Mouse (Mus musculus) testis, adult 2 months (tissue): Measurements from ENCODE around the gene Olfr394. TPM values are rescaled to one million over a fixed set of nuclear protein-coding genes. Genes with fewer than 3 reads are reported as not detected.
"Not testable (repeated sequence)": the region's sequence is repeated elsewhere in the genome, so short reads cannot be mapped to it uniquely, and the experiment has no call there.

ENCODE experiments used
- H3K27ac ChIP-seq: fragments of 200-500 bp; 2 replicates; pipeline ENCODE4 v1.5.1; 2012; ENCODE audit warnings: low read depth, low read length; ENCODE audit not compliant: control insufficient read depth, insufficient read depth
- H3K27me3 ChIP-seq: fragments of 200-500 bp; 2 replicates; pipeline ENCODE4 v1.6.1; 2012; ENCODE audit warnings: mild to moderate bottlenecking, low read length, moderate library complexity; ENCODE audit not compliant: control insufficient read depth, insufficient read depth
- H3K36me3 ChIP-seq: fragments of 200-500 bp; 2 replicates; pipeline ENCODE4 v1.6.1; 2012; ENCODE audit warnings: mild to moderate bottlenecking, low read length; ENCODE audit not compliant: control insufficient read depth, insufficient read depth
- H3K4me1 ChIP-seq: fragments of 200-500 bp; 2 replicates; pipeline ENCODE4 v1.6.1; 2012; ENCODE audit warnings: low read length; ENCODE audit not compliant: control insufficient read depth, insufficient read depth
- H3K4me3 ChIP-seq: fragments of 200-500 bp; 2 replicates; pipeline ENCODE4 v1.5.1; 2012; ENCODE audit warnings: low read depth, mild to moderate bottlenecking, low read length, moderate library complexity, mixed read lengths; ENCODE audit not compliant: control insufficient read depth
- CTCF ChIP-seq: fragments of 200-500 bp; IDR thresholded peaks from 2 replicates; pipeline ENCODE4 v1.5.1; 2012; ENCODE audit warnings: low read depth, mild to moderate bottlenecking, inconsistent platforms, low read length, moderate library complexity; ENCODE audit not compliant: control insufficient read depth, insufficient read depth, insufficient replicate concordance
- POLR2A ChIP-seq: fragments of 200-500 bp; IDR thresholded peaks from 2 replicates; pipeline ENCODE4 v1.6.1; 2012; ENCODE audit warnings: low read depth, mild to moderate bottlenecking, inconsistent platforms, low read length, moderate library complexity; ENCODE audit not compliant: control insufficient read depth
- polyA plus RNA-seq: library from polyadenylated mRNA; depleted of rRNA; stranded (reverse); fragments of >200 nt; gene quantifications from 2 replicates; pipeline ENCODE4 v1.2.3, GENCODE M21; 2012; rRNA removed

Gene Olfr394
- polyA plus RNA-seq = not detected in 2 replicates

- Histone ChIP-seq H3K36me3 (no peaks in the 10 kb centered on the region), H3K27ac (no peak within 1 kb of the TSS), H3K4me1 (no peaks in the 10 kb centered on the region), H3K4me3 (no peak within 1 kb of the TSS), H3K27me3 (no peaks in the 10 kb centered on the region)
- TF ChIP-seq POLR2A (no peak), CTCF (no peak)
Observed at GRCm38 (mm10) chr11:73890671-73891070, at the start of gene Olfr394. Gene Olfr394 (minus strand): TSS chr11:73890771.

GRCm38 (mm10) chr11:73936377-73936776 is 45.8 kb upstream of the Olfr394 start, which contains the start of gene Olfr23:
Gene Olfr23 (plus strand): TSS chr11:73936677.
- TF ChIP-seq POLR2A (no peak), CTCF (no peak)
- no peaks in the 10 kb centered on the region for H3K27me3 ChIP-seq
- H3K4me3 ChIP-seq = no peak within 1 kb of the TSS

DNA sequence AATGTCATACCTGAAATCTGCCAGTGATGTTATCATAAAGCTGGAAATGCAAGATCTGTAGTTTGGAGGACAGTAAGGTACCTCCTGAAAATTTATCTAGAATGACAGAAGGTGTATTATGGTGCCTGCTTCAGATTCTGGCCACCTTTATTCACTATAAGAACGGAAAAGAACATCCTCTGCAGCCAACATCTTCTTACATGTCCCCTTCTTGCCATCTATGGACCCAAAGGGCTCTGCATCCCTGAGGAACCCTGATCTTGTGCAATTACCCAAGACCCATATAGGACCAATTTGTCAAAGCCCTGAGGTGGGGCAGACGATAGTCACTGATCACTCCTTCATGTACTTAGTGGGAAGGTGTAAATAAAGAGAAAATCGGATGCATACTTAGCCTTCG is 18.6 kb upstream of the Olfr394 start, which contains the start of gene Olfr395:
TSS of gene Olfr395 (minus strand) at position 101 of the 400 bp plus-strand sequence.
- not testable (repeated sequence) for H3K4me1 ChIP-seq, H3K4me3 ChIP-seq, H3K27ac ChIP-seq, H3K36me3 ChIP-seq, H3K27me3 ChIP-seq

More at GRCm38 (mm10) chr11:73936377-73936776, 45.8 kb upstream of the Olfr394 start, which contains the start of gene Olfr23:
- Histone ChIP-seq H3K27ac (no peak within 1 kb of the TSS), H3K36me3 (no peaks in the 10 kb centered on the region), H3K4me1 (no peaks in the 10 kb centered on the region)

DNA sequence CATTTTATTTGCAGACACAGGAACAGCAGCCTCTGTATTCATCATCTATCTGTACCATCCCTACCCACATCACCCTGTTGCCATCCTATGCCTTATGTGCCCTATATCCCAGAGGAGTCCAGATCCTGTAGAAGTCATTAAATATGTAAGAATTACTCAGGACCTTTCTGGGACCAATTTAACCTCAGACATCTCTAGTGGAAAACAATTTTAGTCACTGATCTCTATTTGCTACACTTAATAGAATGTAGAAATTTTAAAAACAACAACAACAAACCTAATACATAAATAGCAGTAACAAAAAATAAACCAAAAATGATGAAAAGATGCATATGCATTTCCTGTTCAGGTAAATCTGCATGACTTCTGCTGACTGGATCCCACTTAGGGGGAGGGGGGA is 39.2 kb downstream of the Olfr394 start, which contains the start of gene Olfr393:
TSS of gene Olfr393 (minus strand) at position 101 of the 400 bp plus-strand sequence.
- no peaks in the 10 kb centered on the region for H3K27me3 ChIP-seq
- TF ChIP-seq POLR2A (no peak), CTCF (no peak)
- no peak within 1 kb of the TSS for H3K27ac ChIP-seq
- H3K4me3 ChIP-seq = no peak within 1 kb of the TSS
- no peaks in the 10 kb centered on the region for H3K36me3 ChIP-seq
- no peaks in the 10 kb centered on the region for H3K4me1 ChIP-seq

Other genes starting within 250 kb of the Olfr394 start
- 1.7 and 2.2 TPM in 2 replicates for gene Zfp735, start 202.0 kb downstream of the Olfr394 start, polyA plus RNA-seq
- gene Olfr389, start 110.1 kb downstream of the Olfr394 start, polyA plus RNA-seq = not detected in 2 replicates
- gene Olfr390, start 107.8 kb downstream of the Olfr394 start, polyA plus RNA-seq = not detected in 2 replicates
- not detected in 2 replicates for gene Olfr391-ps, start 87.7 kb downstream of the Olfr394 start, polyA plus RNA-seq
- not detected in 2 replicates for gene Olfr392, start 73.7 kb downstream of the Olfr394 start, polyA plus RNA-seq
- not detected in 2 replicates for gene Olfr393, start 39.3 kb downstream of the Olfr394 start, polyA plus RNA-seq
- gene Olfr395, start 18.5 kb upstream of the Olfr394 start, polyA plus RNA-seq = not detected in 2 replicates
- gene Olfr23, start 45.9 kb upstream of the Olfr394 start, polyA plus RNA-seq = 1.6 and 2.9 TPM in 2 replicates
- gene Olfr397, start 70.0 kb upstream of the Olfr394 start, polyA plus RNA-seq = not detected in 2 replicates
- 0.07 and 0.19 TPM in 2 replicates for gene Olfr398, start 99.6 kb upstream of the Olfr394 start, polyA plus RNA-seq
- gene Olfr139, start 165.8 kb upstream of the Olfr394 start, polyA plus RNA-seq = not detected in 2 replicates
- not detected in 2 replicates for gene Olfr399, start 165.8 kb upstream of the Olfr394 start, polyA plus RNA-seq
- gene Zfp616, start 179.2 kb upstream of the Olfr394 start, polyA plus RNA-seq = 0.01 TPM in 1 of 2 replicates, not detected in the other
- not detected in 2 replicates for gene Olfr401, start 222.9 kb upstream of the Olfr394 start, polyA plus RNA-seq